Mouse (Mus musculus): ENCODE results near the gene Mybpc2. TPM values are rescaled to one million over a fixed set of nuclear protein-coding genes. Genes with fewer than 3 reads are reported as not detected.
A peak's percentile ranks its signal among the peaks of the same experiment; 100 is the strongest.

The Mybpc2 gene
- polyA plus RNA-seq, 1 experiment from 2014 or later, result 0.18 TPM

DNA sequence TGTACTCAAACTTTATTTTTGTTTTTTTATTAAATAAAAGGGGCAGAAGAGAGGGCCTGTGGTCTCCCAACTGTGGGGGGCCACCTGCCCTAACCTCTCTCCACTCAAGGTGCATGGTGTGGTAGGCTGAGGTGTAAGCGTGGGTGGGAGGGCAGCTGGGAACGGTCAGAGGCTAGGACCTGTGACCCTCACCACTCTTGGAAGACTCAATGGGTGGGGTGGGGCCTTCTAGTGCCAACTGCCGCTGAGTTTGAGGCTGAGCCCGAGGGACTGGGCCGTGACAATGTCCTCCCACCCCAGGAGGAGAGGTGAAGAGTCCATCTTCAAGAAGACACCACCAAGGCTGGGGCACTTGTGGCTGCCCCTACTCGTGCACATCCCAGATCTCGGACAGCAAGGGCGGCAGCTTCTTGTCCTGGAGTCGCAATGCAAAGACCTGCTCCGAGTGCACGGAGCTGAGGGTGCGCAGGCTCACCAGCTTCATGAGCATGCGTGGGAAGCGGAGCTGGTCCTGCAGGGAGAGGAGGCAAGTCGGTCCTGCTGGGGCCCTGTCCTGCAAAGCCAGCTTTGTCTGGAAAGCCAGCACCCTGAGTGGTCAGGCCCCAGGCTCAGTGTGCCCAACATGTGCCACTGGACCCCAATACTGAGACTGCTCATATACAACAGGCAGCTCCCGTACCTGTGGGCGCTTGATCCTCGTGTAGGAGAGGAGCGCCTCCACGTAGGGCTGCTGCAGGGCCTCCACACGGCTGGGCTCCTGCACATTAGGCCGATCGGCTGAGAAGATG, 25.4 kb upstream of the Mybpc2 start:
- H3K9me3 ChIP-seq (ENCODE audit: control insufficient read depth, low read length), result no peaks in the 10 kb centered on the region
- peaks cover 27% of the 10 kb centered on the region for H3K36me3 ChIP-seq (ENCODE audit: control insufficient read depth, insufficient read depth, low read length)
- no peak for ATAC-seq (ENCODE audit: low FRiP score, low TSS enrichment)
- H3K4me3 ChIP-seq (ENCODE audit: low read length), result no peak overlapping the region
- peaks cover 4% of the 10 kb centered on the region for H3K4me1 ChIP-seq (ENCODE audit: control insufficient read depth, insufficient read depth, low read length)
- 93% methylated on average over 23 of the region's 23 CpGs for WGBS
- H3K9ac ChIP-seq (ENCODE audit: low read depth, low read length), result no peak overlapping the region
- H3K4me2 ChIP-seq (replicated peaks; ENCODE audit: low read depth, low read length), result no peak overlapping the region
- H3K27me3 ChIP-seq (ENCODE audit: control insufficient read depth, insufficient read depth, low read length), result no peaks in the 10 kb centered on the region
- H3K27ac ChIP-seq (ENCODE audit: low read depth, low read length), result no peak overlapping the region

DNA sequence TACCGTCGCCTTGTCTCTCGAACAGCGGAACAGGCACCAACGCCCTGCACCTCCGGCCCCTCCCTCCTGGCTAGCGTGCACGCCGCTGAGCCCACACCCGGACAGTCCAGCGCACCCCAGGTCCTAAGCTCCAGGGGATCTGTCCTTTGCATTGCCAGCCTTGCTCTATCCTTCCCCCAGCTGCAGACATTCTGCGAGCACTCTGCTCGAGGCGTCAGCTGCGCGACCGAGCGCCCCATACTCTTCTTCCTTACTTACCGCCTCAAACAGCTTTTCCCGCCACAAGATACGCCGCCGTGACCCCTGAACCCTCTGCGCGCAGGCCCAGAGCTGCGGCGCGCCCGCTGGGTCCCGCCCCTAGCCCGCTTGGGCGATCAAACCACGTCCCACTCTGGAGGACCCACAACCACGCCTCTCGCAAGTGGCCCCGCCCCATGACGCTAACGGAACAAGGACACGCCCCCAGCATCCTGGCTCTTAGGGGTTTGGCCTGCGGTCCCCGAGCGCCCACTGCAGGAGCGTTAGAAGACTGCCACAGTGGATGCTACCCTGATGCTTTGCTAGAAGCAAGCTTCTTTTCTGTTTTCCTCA, 24.1 kb upstream of the Mybpc2 start, which contains the start of gene Pold1:
TSS of gene Pold1 (minus strand) at position 353 of the 591 bp plus-strand sequence.
- peak within 1 kb of the TSS; percentile 66; the same call in 1 of the 2 replicates for H3K27ac ChIP-seq (ENCODE audit: low read depth, low read length)
- H3K36me3 ChIP-seq (ENCODE audit: control insufficient read depth, insufficient read depth, low read length), result peaks cover 27% of the 10 kb centered on the region
- H3K27me3 ChIP-seq (ENCODE audit: control insufficient read depth, insufficient read depth, low read length), result no peaks in the 10 kb centered on the region
- ATAC-seq (ENCODE audit: low FRiP score, low TSS enrichment), result peak; percentile 92
- peak within 1 kb of the TSS; percentile 69 for H3K9ac ChIP-seq (ENCODE audit: low read depth, low read length)
- no peaks in the 10 kb centered on the region for H3K9me3 ChIP-seq (ENCODE audit: control insufficient read depth, low read length)
- peak within 1 kb of the TSS; percentile 83 for H3K4me2 ChIP-seq (replicated peaks; ENCODE audit: low read depth, low read length)
- peaks cover 4% of the 10 kb centered on the region for H3K4me1 ChIP-seq (ENCODE audit: control insufficient read depth, insufficient read depth, low read length)
- WGBS, result under 1% methylated on average over 43 of the region's 43 CpGs
- peak within 1 kb of the TSS; percentile 67 for H3K4me3 ChIP-seq (ENCODE audit: low read length)

DNA sequence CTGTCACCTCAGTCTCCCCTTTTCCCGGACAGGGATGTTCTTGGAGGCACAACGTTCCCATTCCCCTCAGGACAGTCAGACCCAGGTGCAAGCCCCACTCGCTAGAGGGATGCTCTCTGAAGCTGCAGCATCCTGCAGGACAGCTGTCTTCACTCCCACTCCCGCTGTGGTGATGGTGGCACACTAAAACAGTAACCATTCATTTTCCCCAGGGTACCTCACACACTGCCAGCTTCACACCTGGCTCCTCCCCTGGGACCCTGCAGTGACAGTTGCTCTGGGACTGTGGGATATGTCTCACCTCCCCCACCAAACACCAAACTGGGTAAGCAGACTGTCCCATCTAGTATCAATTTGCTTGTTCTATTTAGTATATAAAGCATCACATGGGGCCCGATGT, 23.3 kb upstream of the Mybpc2 start:
- Histone ChIP-seq H3K4me2 (replicated peaks; ENCODE audit: low read depth, low read length) (peak overlapping the region; percentile 83), H3K4me1 (ENCODE audit: control insufficient read depth, insufficient read depth, low read length) (peaks cover 4% of the 10 kb centered on the region), H3K9me3 (ENCODE audit: control insufficient read depth, low read length) (no peaks in the 10 kb centered on the region), H3K4me3 (ENCODE audit: low read length) (peak overlapping the region; percentile 67), H3K27me3 (ENCODE audit: control insufficient read depth, insufficient read depth, low read length) (no peaks in the 10 kb centered on the region), H3K36me3 (ENCODE audit: control insufficient read depth, insufficient read depth, low read length) (peaks cover 31% of the 10 kb centered on the region), H3K27ac (ENCODE audit: low read depth, low read length) (no peak overlapping the region), H3K9ac (ENCODE audit: low read depth, low read length) (peak overlapping the region; percentile 69)
- ATAC-seq (ENCODE audit: low FRiP score, low TSS enrichment), result no peak
- WGBS, result 11% methylated on average over 5 of the region's 5 CpGs

DNA sequence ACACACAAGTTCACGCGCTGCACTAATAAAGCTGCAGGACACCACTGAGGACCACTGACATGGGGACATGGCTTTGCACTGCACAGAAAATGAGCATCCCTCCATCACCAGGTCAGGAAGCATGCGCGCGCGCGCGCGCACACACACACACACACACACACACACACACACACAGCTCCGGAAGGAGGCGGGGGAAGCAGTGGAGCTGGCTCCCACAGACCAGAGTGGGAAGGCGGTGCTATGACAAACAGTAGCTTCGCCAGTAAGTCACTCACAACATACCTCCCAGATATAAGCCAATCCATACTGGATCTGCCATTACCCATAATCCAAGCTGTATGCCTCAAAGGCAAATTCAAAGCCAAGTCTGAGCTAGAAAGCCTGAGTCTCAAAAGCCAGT, 22.6 kb upstream of the Mybpc2 start:
- H3K4me2 ChIP-seq (replicated peaks; ENCODE audit: low read depth, low read length), result peak overlapping the region; percentile 83; the same call in 1 of the 2 replicates
- H3K36me3 ChIP-seq (ENCODE audit: control insufficient read depth, insufficient read depth, low read length), result peaks cover 37% of the 10 kb centered on the region
- 94% methylated on average over 13 of the region's 13 CpGs for WGBS
- no peak overlapping the region for H3K27ac ChIP-seq (ENCODE audit: low read depth, low read length)
- H3K27me3 ChIP-seq (ENCODE audit: control insufficient read depth, insufficient read depth, low read length), result no peaks in the 10 kb centered on the region
- H3K9ac ChIP-seq (ENCODE audit: low read depth, low read length), result no peak overlapping the region; the same call in 1 of the 2 replicates
- H3K4me1 ChIP-seq (ENCODE audit: control insufficient read depth, insufficient read depth, low read length), result peaks cover 4% of the 10 kb centered on the region
- no peak for ATAC-seq (ENCODE audit: low FRiP score, low TSS enrichment)
- H3K4me3 ChIP-seq (ENCODE audit: low read length), result no peak overlapping the region
- H3K9me3 ChIP-seq (ENCODE audit: control insufficient read depth, low read length), result no peaks in the 10 kb centered on the region

DNA sequence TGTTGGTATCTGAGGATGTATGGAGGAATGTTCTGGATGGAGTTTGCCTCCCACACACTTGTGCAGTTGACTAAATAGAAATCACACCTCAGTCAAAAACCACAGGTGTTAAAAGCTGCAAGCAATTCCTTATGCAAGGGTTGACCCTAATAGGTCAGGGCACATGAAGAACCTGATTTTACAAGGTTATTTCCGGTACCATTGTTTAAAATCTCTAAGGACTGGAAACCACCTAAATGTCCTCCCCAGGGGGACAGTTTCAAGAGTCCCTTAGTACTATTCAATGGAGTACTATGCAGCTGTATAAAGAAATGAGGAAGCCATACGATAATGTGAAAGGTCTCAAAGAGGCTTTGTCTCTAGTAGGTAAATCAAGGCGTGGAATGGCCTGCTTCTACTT, 21.8 kb upstream of the Mybpc2 start:
- Histone ChIP-seq H3K9me3 (ENCODE audit: control insufficient read depth, low read length) (no peaks in the 10 kb centered on the region), H3K27me3 (ENCODE audit: control insufficient read depth, insufficient read depth, low read length) (no peaks in the 10 kb centered on the region), H3K9ac (ENCODE audit: low read depth, low read length) (no peak overlapping the region), H3K4me3 (ENCODE audit: low read length) (no peak overlapping the region), H3K27ac (ENCODE audit: low read depth, low read length) (no peak overlapping the region), H3K4me2 (replicated peaks; ENCODE audit: low read depth, low read length) (no peak overlapping the region), H3K36me3 (ENCODE audit: control insufficient read depth, insufficient read depth, low read length) (peaks cover 37% of the 10 kb centered on the region), H3K4me1 (ENCODE audit: control insufficient read depth, insufficient read depth, low read length) (peaks cover 4% of the 10 kb centered on the region)
- 93% methylated on average over 3 of the region's 3 CpGs for WGBS
- no peak for ATAC-seq (ENCODE audit: low FRiP score, low TSS enrichment)

DNA sequence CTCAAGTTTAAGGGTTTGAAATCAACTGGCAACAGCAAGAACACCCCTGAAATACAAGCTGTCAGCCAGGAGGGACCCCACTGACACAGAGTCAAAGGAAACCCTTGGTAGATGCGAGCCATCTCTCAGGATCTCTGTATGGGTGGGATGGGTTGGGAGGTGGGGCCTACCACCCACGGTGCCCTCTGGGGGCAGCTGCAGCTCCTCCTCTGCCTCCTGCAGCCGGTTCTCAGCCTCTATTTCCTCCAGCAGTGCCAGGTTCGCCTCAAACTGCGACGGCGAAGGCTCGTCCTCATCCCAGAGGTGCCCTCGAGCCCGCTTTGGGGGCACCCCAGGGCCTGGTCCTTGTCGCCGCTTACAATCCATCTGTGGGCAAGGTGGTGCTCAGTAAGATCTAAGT, 18.6 kb upstream of the Mybpc2 start:
- WGBS, result 83% methylated on average over 12 of the region's 12 CpGs
- peaks cover 48% of the 10 kb centered on the region for H3K36me3 ChIP-seq (ENCODE audit: control insufficient read depth, insufficient read depth, low read length)
- no peak overlapping the region for H3K9ac ChIP-seq (ENCODE audit: low read depth, low read length)

DNA sequence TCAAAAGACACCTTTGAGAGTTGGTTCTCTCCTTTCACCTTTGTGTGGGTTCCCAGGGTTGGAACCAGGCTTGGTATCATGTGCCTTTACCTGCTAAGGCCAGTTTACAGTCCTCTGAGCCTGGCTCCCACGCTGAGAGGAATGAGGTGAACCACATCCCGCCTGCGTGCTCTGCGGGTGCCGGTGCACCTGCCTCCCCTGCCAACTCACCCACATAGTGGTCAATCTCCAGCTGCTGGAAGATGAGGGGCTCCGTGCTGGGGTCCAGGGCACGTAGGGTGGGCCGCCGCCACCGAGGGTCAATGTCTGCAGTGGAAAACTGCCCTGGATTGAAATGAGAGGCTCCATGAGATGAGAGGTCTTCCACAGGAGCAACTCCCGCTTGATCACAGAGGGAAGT, 18.1 kb upstream of the Mybpc2 start:
- no peaks in the 10 kb centered on the region for H3K27me3 ChIP-seq (ENCODE audit: control insufficient read depth, insufficient read depth, low read length)
- H3K4me1 ChIP-seq (ENCODE audit: control insufficient read depth, insufficient read depth, low read length), result peaks cover 2% of the 10 kb centered on the region
- no peak for ATAC-seq (ENCODE audit: low FRiP score, low TSS enrichment)
- WGBS, result 94% methylated on average over 11 of the region's 11 CpGs
- H3K9ac ChIP-seq (ENCODE audit: low read depth, low read length), result no peak overlapping the region
- H3K4me3 ChIP-seq (ENCODE audit: low read length), result no peak overlapping the region
- H3K4me2 ChIP-seq (replicated peaks; ENCODE audit: low read depth, low read length), result no peak overlapping the region
- peaks cover 53% of the 10 kb centered on the region for H3K36me3 ChIP-seq (ENCODE audit: control insufficient read depth, insufficient read depth, low read length)
- H3K9me3 ChIP-seq (ENCODE audit: control insufficient read depth, low read length), result no peaks in the 10 kb centered on the region
- no peak overlapping the region for H3K27ac ChIP-seq (ENCODE audit: low read depth, low read length)

More for the DNA sequence above, 18.6 kb upstream of the Mybpc2 start:
- no peaks in the 10 kb centered on the region for H3K9me3 ChIP-seq (ENCODE audit: control insufficient read depth, low read length)
- H3K27ac ChIP-seq (ENCODE audit: low read depth, low read length), result no peak overlapping the region
- no peaks in the 10 kb centered on the region for H3K27me3 ChIP-seq (ENCODE audit: control insufficient read depth, insufficient read depth, low read length)
- ATAC-seq (ENCODE audit: low FRiP score, low TSS enrichment), result no peak
- no peak overlapping the region for H3K4me3 ChIP-seq (ENCODE audit: low read length)
- H3K4me1 ChIP-seq (ENCODE audit: control insufficient read depth, insufficient read depth, low read length), result peaks cover 4% of the 10 kb centered on the region
- no peak overlapping the region for H3K4me2 ChIP-seq (replicated peaks; ENCODE audit: low read depth, low read length)

DNA sequence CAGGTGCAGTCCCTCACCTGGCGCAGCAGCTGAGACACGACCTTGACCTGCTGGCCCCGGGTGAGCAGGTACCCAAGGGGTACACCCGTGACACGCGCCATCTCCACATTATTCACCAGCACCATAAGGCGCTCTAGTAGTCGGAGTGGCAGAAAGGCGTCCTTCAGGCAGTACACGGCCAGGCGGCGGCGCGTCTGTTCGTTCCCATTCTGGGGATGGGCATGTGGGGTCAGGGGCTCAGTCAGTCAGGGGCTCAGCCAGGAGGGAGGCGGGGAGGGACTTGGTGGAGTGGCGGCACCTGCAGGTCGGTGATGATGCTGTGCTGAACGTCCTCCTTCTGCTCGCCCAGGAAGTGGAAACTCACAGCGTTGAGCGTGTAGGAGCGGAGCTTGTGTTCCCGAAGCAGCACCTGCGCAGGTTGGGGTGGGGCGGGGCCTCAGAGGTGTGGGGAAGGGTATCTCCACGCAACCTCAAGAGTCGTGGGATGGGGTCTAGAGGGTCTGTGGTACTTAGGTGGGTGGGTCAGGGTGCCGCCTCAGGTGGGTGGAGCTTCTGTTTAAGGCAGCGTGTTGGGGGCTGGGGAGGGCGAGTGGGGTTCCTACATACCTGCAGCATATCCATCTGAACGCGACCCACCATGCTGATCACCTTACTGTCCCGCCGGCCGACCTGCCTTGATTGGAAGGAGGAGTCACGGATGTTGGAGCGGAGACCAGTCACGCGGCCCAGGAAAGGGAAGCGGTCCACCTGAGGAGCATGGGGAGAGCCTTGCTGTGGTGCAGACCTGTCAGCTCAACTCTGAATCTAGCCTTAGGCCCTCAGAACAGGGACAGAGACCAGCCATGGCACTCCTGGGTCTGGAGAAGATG, 14.5 kb upstream of the Mybpc2 start:
- 92% methylated on average over 41 of the region's 41 CpGs for WGBS
- ATAC-seq (ENCODE audit: low FRiP score, low TSS enrichment), result no peak
- Histone ChIP-seq H3K36me3 (ENCODE audit: control insufficient read depth, insufficient read depth, low read length) (peaks cover 88% of the 10 kb centered on the region), H3K27ac (ENCODE audit: low read depth, low read length) (no peak overlapping the region), H3K4me2 (replicated peaks; ENCODE audit: low read depth, low read length) (no peak overlapping the region), H3K4me1 (ENCODE audit: control insufficient read depth, insufficient read depth, low read length) (no peaks in the 10 kb centered on the region), H3K9me3 (ENCODE audit: control insufficient read depth, low read length) (no peaks in the 10 kb centered on the region), H3K9ac (ENCODE audit: low read depth, low read length) (no peak overlapping the region), H3K4me3 (ENCODE audit: low read length) (no peak overlapping the region), H3K27me3 (ENCODE audit: control insufficient read depth, insufficient read depth, low read length) (no peaks in the 10 kb centered on the region)
